Mouse (Mus musculus): ENCODE results near the gene C130050O18Rik.

DNA sequence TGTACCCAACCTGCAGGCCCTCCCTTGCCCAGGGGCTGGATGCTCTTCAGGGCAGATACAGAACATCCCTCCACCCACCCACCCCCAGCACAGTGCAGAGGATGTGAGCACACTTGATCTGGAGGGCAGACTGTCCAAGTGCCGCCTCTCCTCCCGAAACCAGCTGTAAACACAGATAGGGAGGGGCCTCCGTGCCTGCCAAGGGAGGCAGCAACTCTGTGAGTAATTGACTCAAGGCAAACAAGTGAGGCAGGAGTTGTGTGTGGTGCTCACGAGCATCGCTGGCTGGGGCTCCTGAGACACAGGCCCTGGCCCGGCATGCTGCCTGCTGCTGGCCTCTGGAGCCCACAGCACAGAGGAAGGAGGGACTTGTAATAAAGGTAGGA lies 15.4 kb upstream of the C130050O18Rik start:
- TF ChIP-seq CTCF (IDR thresholded peaks at IDR 0.05; ENCODE audit: low read depth), result no peak
- TF ChIP-seq EP300 (IDR thresholded peaks at IDR 0.05; ENCODE audit: low read depth), result no peak

All from heart, postnatal 0 days (tissue).